Mouse (Mus musculus) small intestine, adult 2 months (tissue): ENCODE data around the gene Itga4. TPM values are rescaled to one million over a fixed set of nuclear protein-coding genes. Genes with fewer than 3 reads are reported as not detected.

Experiments
- H3K27ac ChIP-seq: fragments of 200-500 bp; 2 replicates; pipeline ENCODE4 v1.5.1; 2012; ENCODE audit warnings: low read depth, low read length, control low read depth, inconsistent platforms; ENCODE audit not compliant: insufficient read depth
- H3K27me3 ChIP-seq: fragments of 200-500 bp; 2 replicates; pipeline ENCODE4 v1.6.1; 2012; ENCODE audit warnings: mild to moderate bottlenecking, moderate library complexity, low read length, inconsistent platforms; ENCODE audit not compliant: control insufficient read depth, insufficient read depth
- H3K36me3 ChIP-seq: fragments of 200-500 bp; 2 replicates; pipeline ENCODE4 v1.6.1; 2012; ENCODE audit warnings: mild to moderate bottlenecking, low read length, control low read depth, inconsistent platforms; ENCODE audit not compliant: control insufficient read depth, insufficient read depth
- H3K4me1 ChIP-seq: fragments of 200-500 bp; 2 replicates; pipeline ENCODE4 v1.6.1; 2012; ENCODE audit warnings: low read length, inconsistent platforms, mixed read lengths; ENCODE audit not compliant: control insufficient read depth, insufficient read depth, insufficient read length
- H3K4me3 ChIP-seq: fragments of 200-500 bp; 2 replicates; pipeline ENCODE4 v1.5.1; 2012; ENCODE audit warnings: low read depth, mild to moderate bottlenecking, control low read depth, inconsistent platforms, low read length, moderate library complexity
- CTCF ChIP-seq: fragments of 200-500 bp; IDR thresholded peaks from 2 replicates; pipeline ENCODE4 v1.5.1; 2012; ENCODE audit warnings: low read depth, mild to moderate bottlenecking, control low read depth, inconsistent platforms, low read length, moderate library complexity, mixed read lengths; ENCODE audit not compliant: insufficient replicate concordance, insufficient read length; ENCODE audit errors: extremely low read depth
- POLR2A ChIP-seq: fragments of 200-500 bp; IDR thresholded peaks from 2 replicates; pipeline ENCODE4 v1.6.1; 2012; ENCODE audit warnings: low read depth, mild to moderate bottlenecking, control low read depth, inconsistent platforms, low read length, moderate library complexity
- WGBS: fragments of 180-500 bp; shearing (Covaris S2); methylation state at CpG from one replicate; pipeline ENCODE4 v1.1.7; 2018; 5-methylcytosine and 5-hydroxymethylcytosine counted together
- polyA plus RNA-seq: library from polyadenylated mRNA; depleted of rRNA; stranded (reverse); fragments of >200 nt; gene quantifications from 2 replicates; pipeline ENCODE4 v1.2.3, GENCODE M21; 2012

Gene Itga4
- polyA plus RNA-seq, 1 experiment, result 3.9 TPM

DNA sequence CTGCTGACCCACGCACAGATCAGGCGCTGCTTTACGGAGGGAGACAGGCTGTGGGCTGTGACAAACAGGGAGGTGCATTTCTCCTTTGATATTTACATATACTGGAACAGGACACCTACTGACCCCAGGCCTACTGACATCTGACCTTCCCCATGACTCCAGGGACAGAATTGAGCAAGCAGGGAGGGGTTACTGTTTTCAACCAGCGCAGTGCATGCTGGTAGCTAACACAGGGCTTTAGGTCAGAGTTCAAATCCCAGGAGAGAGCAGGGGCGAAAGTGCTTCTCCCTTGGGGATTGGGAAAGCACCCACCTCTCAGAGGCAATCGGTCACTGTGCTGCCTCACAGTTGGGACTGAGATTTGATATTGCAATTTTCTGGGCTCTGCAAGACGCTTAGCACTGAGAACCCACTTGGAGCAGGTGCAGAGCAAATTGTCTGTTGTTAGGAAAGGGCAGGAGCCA is 113.9 kb downstream of the Itga4 start:
- H3K27ac ChIP-seq, result no peak overlapping the region
- H3K27me3 ChIP-seq, result no peaks in the 10 kb centered on the region
- H3K4me1 ChIP-seq, result no peaks in the 10 kb centered on the region
- TF ChIP-seq POLR2A (no peak), CTCF (no peak)
- 76% methylated on average over 7 of the region's 7 CpGs for WGBS
- H3K36me3 ChIP-seq, result no peaks in the 10 kb centered on the region
- H3K4me3 ChIP-seq, result no peak overlapping the region

DNA sequence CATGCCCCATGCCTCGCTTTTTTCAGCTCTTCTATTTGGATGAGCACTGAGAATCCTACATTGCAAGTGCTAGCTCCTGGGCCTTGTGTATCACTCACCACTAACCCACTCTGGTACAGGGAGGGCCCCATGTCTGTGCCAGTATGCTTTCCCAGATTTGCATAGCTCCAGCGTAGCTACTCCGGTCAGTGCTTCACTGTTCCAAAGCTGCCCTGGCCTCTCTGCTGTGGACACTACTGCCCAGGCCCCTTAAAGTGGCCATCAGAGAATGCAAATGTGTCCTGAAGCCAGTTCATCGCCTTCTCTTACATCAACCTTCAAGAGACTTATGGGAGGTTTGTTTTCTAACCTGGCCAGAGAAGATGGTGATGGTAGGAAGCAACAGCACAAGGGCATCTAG is 114.7 kb downstream of the Itga4 start:
- no peaks in the 10 kb centered on the region for H3K4me1 ChIP-seq
- H3K4me3 ChIP-seq, result 0 out of 2 replicates have a peak overlapping the region, but pooled peaks have one; percentile 55
- no peak for TF ChIP-seq CTCF
- no peak for TF ChIP-seq POLR2A
- 91% methylated on average over 4 of the region's 4 CpGs for WGBS
- no peak overlapping the region for H3K27ac ChIP-seq
- H3K27me3 ChIP-seq, result no peaks in the 10 kb centered on the region
- H3K36me3 ChIP-seq, result no peaks in the 10 kb centered on the region

DNA sequence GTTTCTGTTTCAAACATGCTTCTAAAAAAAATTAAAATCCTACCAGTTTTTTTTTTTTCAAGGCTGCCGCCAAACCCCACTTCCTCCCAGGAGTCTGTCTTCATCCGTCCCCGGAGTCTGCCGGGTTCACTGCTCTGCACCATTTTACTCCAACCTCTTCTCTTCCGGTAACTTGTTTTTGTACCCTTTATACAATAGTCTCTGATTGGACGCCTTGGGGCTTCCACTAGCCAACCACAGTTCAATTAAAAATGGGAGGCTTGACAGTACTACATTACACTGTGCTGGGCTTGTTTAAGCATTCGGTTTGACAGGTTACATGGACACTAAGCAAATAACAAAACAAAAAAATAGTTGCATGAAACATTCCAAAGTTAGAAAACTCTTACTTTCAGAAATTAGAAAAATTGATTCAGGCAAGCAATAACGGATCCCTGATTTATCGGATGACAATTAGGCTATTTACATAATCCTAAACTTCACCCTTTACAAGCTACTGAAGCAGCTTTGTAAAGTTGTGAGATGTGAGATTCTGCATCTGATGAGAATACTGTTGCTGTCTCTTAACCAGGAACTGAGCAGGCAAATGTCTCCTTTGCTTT is 115.6 kb downstream of the Itga4 start:
- H3K4me3 ChIP-seq, result peak overlapping the region; percentile 55
- H3K36me3 ChIP-seq, result no peaks in the 10 kb centered on the region
- no peaks in the 10 kb centered on the region for H3K4me1 ChIP-seq
- 74% methylated on average over 9 of the region's 9 CpGs for WGBS
- H3K27me3 ChIP-seq, result no peaks in the 10 kb centered on the region
- TF ChIP-seq POLR2A, result no peak
- TF ChIP-seq CTCF, result no peak
- H3K27ac ChIP-seq, result no peak overlapping the region

DNA sequence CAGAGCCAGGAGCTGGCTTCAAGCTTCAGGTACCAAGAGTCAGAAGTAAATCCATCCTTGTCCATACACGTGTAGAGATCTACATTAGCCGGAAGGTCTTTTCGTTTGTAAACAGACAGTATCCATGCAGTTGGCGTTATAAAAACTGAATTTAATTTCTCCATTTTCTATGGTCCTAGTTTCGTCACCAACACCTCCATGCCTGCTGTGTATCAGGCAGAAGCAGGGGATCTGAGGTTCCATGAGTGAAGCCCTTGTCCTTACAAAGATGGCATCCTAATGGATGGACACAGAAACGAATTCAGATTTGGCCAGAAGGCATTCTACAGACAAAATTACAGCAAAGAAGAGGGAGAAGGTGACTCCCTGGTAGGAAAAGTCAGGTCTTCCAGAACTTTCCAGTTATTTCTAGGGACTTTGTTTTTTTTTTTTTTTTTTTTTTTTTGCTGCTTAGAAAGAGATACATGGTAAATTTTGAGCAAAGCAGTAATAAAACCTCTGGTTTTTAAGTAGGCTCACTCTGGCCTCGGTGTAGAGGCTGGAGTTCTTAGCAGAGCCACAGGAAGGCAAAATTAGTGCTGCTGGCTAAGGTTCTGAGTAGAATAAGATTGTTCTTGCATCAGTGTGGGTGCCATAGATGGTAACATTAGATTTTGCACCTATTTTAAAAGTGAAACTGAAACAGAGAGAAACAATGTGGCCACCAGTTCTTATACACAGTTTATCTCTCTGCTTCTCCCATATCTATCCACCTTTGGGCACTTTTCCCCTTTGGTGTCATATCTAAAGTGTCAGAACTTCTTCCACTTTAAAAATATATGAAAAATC is 116.3 kb downstream of the Itga4 start:
- H3K4me3 ChIP-seq, result no peak overlapping the region
- no peaks in the 10 kb centered on the region for H3K27me3 ChIP-seq
- H3K4me1 ChIP-seq, result no peaks in the 10 kb centered on the region
- H3K27ac ChIP-seq, result no peak overlapping the region
- WGBS, result 84% methylated on average over 7 of the region's 7 CpGs
- no peaks in the 10 kb centered on the region for H3K36me3 ChIP-seq
- no peak for TF ChIP-seq POLR2A
- no peak for TF ChIP-seq CTCF

DNA sequence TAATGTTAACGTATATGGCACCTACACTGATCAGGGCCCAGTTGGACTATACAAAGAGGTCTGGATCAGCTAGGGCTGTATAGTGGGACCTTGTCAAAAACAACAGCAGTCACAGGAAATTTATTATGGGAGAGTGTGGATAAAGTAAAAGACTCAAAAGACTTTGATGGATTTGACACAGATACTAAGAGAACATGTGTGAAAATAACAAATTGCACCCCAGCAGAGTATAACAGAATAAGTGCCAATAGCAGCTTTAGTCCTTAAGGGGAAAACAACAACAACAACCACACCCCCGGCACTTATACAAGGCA is 116.9 kb downstream of the Itga4 start:
- no peak for TF ChIP-seq POLR2A
- no peak for TF ChIP-seq CTCF
- no peaks in the 10 kb centered on the region for H3K4me1 ChIP-seq
- 61% methylated on average over 2 of the region's 2 CpGs for WGBS
- no peak overlapping the region for H3K27ac ChIP-seq
- no peak overlapping the region for H3K4me3 ChIP-seq
- H3K27me3 ChIP-seq, result no peaks in the 10 kb centered on the region
- H3K36me3 ChIP-seq, result no peaks in the 10 kb centered on the region

DNA sequence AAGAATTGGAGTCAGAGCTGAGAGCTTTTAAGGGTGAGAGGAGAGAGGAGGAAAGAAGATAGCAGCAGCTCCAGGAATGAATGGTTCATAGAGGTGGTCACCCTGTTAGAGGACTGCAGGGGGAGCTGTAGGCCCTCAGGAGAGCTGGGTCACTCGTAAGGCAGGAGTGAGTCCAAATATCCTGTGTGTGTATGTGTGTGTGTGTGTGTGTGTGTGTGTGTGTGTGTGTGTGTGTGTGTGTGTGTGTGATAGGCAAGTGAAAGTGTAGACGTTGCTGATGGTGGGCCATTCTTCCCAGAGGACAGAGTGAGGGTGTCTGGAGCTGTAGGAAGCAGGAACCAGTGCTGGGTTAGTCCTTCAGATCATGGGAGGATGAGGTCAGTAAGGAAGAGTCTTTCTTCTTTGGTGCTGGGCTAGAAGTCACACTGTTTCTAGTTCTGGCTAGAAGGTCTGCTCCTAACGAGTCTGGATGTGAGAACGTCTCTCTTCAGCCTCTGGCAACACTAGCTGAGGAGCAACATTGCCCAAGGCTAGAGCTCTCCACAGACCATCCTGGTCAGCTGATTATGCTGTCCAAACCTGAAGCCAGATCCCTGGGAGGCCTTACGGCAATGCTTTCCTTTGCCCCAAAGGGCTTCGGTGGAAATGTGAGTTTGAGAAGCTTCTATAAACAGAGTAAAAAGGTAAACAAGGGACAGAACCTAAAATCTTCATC is 117.4 kb downstream of the Itga4 start:
- WGBS, result 48% methylated on average over 6 of the region's 6 CpGs

DNA sequence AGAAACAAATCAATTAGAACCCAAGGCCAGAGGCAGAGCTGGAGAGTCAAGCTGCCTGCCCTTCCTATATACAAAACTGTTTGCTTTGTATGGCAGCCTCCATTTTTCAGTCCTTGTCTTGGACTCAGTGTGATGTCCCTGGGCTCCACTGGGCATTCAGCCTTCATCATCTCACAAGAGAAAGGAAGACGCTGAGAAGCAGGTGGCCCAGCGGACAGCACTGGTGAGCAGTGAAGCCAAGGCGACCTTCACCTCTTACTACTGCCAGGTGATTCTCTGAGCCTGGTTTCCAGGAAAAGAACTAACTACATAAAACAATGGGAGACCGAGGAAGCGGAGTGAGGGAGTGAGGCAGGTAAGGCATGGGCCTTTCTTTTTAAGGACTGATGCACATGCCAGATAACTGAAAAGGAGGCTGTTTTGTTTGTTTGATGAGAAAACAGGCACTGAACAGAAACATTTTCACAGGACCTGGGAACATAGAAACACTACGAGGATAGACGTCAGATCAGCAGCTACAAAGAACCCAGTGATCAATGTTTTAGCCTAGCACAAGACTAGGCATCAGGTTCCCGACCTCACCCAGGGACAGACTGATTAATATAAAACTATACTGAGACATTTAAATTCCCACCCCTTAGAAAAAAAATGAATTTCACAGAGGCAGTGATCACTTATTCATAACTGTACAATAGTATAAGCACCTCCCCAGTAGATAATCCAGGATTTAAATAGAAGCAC is 123.3 kb downstream of the Itga4 start:
- H3K4me1 ChIP-seq, result no peaks in the 10 kb centered on the region
- no peaks in the 10 kb centered on the region for H3K36me3 ChIP-seq
- no peak overlapping the region for H3K27ac ChIP-seq
- TF ChIP-seq CTCF (no peak), POLR2A (no peak)
- 66% methylated on average over 8 of the region's 8 CpGs for WGBS
- no peaks in the 10 kb centered on the region; the same call in 1 of the 2 replicates for H3K27me3 ChIP-seq
- H3K4me3 ChIP-seq, result no peak overlapping the region

More for the DNA sequence above, 117.4 kb downstream of the Itga4 start:
- TF ChIP-seq CTCF, result peak; percentile 21; the same call in 1 of the 2 replicates
- TF ChIP-seq POLR2A, result no peak
- Histone ChIP-seq H3K27me3 (no peaks in the 10 kb centered on the region), H3K27ac (no peak overlapping the region), H3K4me3 (no peak overlapping the region), H3K36me3 (no peaks in the 10 kb centered on the region), H3K4me1 (no peaks in the 10 kb centered on the region)
